Mouse (Mus musculus) kidney, postnatal 10 days (tissue): ENCODE data around the gene Olfr704.
"Not testable (repeated sequence)": the region's sequence is repeated elsewhere in the genome, so short reads cannot be mapped to it uniquely, and the experiment has no call there.

ENCODE experiments used
- DNase-seq: peaks from one replicate; pipeline ENCODE4 v3.0.0; 2021; ENCODE audit warnings: mixed read lengths

The Olfr704 gene

DNA sequence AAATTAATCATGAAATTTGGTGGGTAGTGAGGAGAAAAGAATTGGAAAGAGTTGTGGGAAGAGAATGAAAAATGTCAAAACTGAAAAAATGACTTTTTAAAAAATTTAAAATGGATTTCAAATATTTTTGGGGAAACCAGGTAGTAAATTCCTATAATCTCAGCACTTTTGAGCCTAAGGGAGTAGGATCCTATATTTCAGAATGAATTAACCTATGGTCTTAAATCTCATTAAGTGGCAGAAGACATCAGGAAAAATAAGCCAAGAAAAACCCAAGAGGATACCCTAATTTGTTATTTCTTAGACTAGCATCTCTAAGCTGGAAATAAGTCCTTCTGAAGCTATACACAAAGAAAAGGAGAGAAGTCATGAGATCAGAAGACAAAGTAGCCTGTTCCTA, at the start of gene Olfr704:
Gene Olfr704 (plus strand): TSS at position 301 of the 400 bp plus-strand sequence.
- no peak for DNase-seq

DNA sequence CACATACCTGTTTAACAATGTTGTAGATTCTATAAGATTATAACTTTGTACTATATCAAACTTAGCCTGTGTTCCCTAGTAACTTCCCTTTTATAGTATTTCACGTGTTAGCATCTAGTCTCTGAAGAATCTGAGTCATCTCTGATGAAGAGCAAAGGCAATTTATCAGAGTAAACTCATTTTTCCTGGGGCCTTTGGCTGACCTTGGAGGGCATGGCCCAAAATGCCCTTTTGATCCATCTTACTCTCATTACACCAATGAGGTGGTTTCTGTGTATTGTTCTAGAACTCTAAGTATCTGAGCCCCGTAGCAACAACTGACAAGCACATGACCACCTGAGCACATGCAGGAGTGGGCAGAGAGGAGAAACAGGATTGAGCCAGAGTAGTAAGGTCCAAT, 49.2 kb upstream of the Olfr704 start, which contains the start of gene Olfr701:
Gene Olfr701 (plus strand): TSS at position 301 of the 400 bp plus-strand sequence.
- DNase-seq: no peak

DNA sequence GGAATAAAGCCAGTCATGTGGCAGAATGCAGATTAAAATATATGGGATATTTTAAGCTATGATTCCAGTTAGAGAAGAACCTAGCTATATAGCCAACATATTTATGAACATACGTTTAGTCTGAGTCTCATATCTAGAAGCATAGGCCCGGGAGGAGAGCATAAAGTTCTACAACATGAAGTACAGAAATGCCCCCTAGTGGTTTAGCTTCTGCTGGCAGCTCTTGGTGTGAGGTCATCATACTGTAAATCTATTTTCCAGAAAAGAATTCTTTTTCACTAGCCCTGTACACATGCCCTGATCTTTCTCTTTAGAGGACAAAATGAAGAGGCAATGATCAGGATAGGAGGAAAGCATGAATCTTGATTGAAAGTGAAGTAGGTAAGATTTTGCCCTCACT, 47.2 kb upstream of the Olfr704 start:
- peak; percentile 7 for DNase-seq

GRCm38 (mm10) chr7:106818414-106818813, 44.6 kb upstream of the Olfr704 start:
- DNase-seq: no peak

- no peak for DNase-seq
Observed at GRCm38 (mm10) chr7:106833793-106834192, 29.2 kb upstream of the Olfr704 start, which contains the start of gene Olfr702. Gene Olfr702 (minus strand): TSS chr7:106833893.

GRCm38 (mm10) chr7:106843060-106843459, 19.9 kb upstream of the Olfr704 start, which contains the start of gene Olfr703:
Gene Olfr703 (plus strand): TSS chr7:106843360.
- DNase-seq: no peak

DNA sequence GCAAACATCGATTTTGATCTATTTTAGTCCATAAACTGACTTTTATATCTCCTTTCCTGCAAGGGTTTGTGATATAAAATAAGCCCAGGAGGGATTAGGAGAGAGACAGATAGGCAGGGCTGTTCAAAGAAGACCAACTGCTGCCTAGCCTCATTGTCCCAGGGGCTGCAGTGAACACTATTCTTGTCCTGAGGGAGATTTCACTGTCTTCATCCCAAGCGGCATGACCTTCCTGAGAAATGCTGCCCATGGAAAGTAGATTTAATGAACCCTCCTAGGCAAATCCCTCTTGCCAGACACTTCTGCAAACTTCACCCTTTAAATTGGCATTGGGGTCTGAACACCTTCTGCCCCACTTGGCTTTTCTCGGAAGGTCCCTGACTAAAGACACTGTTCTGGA, 13.8 kb downstream of the Olfr704 start, which contains the start of gene Olfr705:
Gene Olfr705 (minus strand): TSS at position 101 of the 400 bp plus-strand sequence.
- DNase-seq: no peak

- no peak for DNase-seq
Observed at GRCm38 (mm10) chr7:106888062-106888461, 25.1 kb downstream of the Olfr704 start, which contains the start of gene Olfr706. Gene Olfr706 (minus strand): TSS chr7:106888162.

GRCm38 (mm10) chr7:106901141-106901540, 38.2 kb downstream of the Olfr704 start, which contains the start of gene Olfr707:
Gene Olfr707 (minus strand): TSS chr7:106901241.
- DNase-seq: not testable (repeated sequence)

GRCm38 (mm10) chr7:106907676-106908075, 44.7 kb downstream of the Olfr704 start, which contains the start of gene Olfr1532-ps1:
Gene Olfr1532-ps1 (plus strand): TSS chr7:106908001.
- no peak for DNase-seq
